Mouse (Mus musculus) MEL (cell line): ENCODE data around the gene Ube2i. TPM values are rescaled to one million over a fixed set of nuclear protein-coding genes. Genes with fewer than 3 reads are reported as not detected.
"Not testable (repeated sequence)": the region's sequence is repeated elsewhere in the genome, so short reads cannot be mapped to it uniquely, and the experiment has no call there.

Source experiments
- DNase-seq: peaks from one replicate; pipeline ENCODE4 v3.0.0; 2011; ENCODE audit warnings: low read depth, low spot score
- H3K27ac ChIP-seq: 2 replicates; pipeline ENCODE4 v1.5.1; 2012; ENCODE audit warnings: low read depth, mild to moderate bottlenecking, control low read depth, low read length, moderate library complexity; ENCODE audit not compliant: control insufficient read depth
- H3K27me3 ChIP-seq, 2 experiments: fragments of 150-350 bp in 1 of 2; sonication (generic) in 1 of 2; 2 replicates each; pipeline ENCODE4 v1.6.1; 2012; ENCODE audit warnings: low read length in 2 of 2, mild to moderate bottlenecking in 2 of 2, improper control_type of control experiment in 1 of 2, moderate library complexity in 1 of 2; ENCODE audit not compliant: insufficient read depth in 2 of 2, control insufficient read depth in 1 of 2
- H3K36me3 ChIP-seq, 2 experiments: 2 replicates each; pipeline ENCODE4 v1.6.1; 2012 to 2014; ENCODE audit warnings: low read length in 2 of 2, improper control_type of control experiment in 1 of 2, inconsistent platforms in 1 of 2, mild to moderate bottlenecking in 1 of 2; ENCODE audit not compliant: insufficient read depth in 2 of 2, control insufficient read depth in 1 of 2
- H3K4me1 ChIP-seq, 2 experiments: fragments of 150-350 bp in 1 of 2; sonication (generic) in 1 of 2; 2 replicates each; pipeline ENCODE4 v1.6.1; 2012; ENCODE audit warnings: low read length in 2 of 2, improper control_type of control experiment in 1 of 2, mild to moderate bottlenecking in 1 of 2; ENCODE audit not compliant: insufficient read depth in 2 of 2, control insufficient read depth in 1 of 2
- H3K4me3 ChIP-seq, 2 experiments: fragments of 150-350 bp in 1 of 2; sonication (generic) in 1 of 2; 2 replicates each; pipeline ENCODE4 v1.5.1; 2012; ENCODE audit warnings: low read depth in 2 of 2, low read length in 2 of 2, mild to moderate bottlenecking in 2 of 2, moderate library complexity in 2 of 2, control low read depth in 1 of 2, improper control_type of control experiment in 1 of 2; ENCODE audit not compliant: control insufficient read depth in 1 of 2, insufficient read depth in 1 of 2
- H3K79me2 ChIP-seq: 2 replicates; pipeline ENCODE4 v1.6.1; 2012; ENCODE audit warnings: mild to moderate bottlenecking, low read length, moderate library complexity; ENCODE audit not compliant: control insufficient read depth, poor library complexity, insufficient read depth
- H3K9ac ChIP-seq: 2 replicates; pipeline ENCODE4 v1.6.1; 2012; ENCODE audit warnings: low read depth, mild to moderate bottlenecking, control low read depth, low read length, moderate library complexity; ENCODE audit not compliant: control insufficient read depth, poor library complexity, severe bottlenecking
- H3K9me3 ChIP-seq: fragments of 150-350 bp; sonication (generic); replicated peaks from 2 replicates; pipeline ENCODE4 v1.6.1; 2012; ENCODE audit warnings: mild to moderate bottlenecking, low read length, improper control_type of control experiment, moderate library complexity; ENCODE audit not compliant: insufficient read depth
- CHD2 ChIP-seq: IDR thresholded peaks from 2 replicates; pipeline ENCODE4 v1.6.1; 2011; ENCODE audit warnings: low read length, improper control_type of control experiment
- CTCF ChIP-seq, 3 experiments: IDR thresholded peaks in 2 of 3; conservative IDR thresholded peaks in 1 of 3; 2 replicates each; pipeline ENCODE4 v1.5.1; 2011 to 2012; ENCODE audit warnings: low read length in 3 of 3, low read depth in 2 of 3, mild to moderate bottlenecking in 2 of 3, improper control_type of control experiment in 1 of 3, inconsistent platforms in 1 of 3, mixed read lengths in 1 of 3, moderate library complexity in 1 of 3; ENCODE audit not compliant: control insufficient read depth in 1 of 3, insufficient read depth in 1 of 3, poor library complexity in 1 of 3, severe bottlenecking in 1 of 3
- E2F4 ChIP-seq: IDR thresholded peaks from 2 replicates; pipeline ENCODE4 v1.6.1; 2011; ENCODE audit warnings: low read depth, low read length, improper control_type of control experiment, borderline replicate concordance
- ELF1 ChIP-seq: IDR thresholded peaks from 2 replicates; pipeline ENCODE4 v1.6.1; 2014; ENCODE audit warnings: low read depth, mild to moderate bottlenecking, inconsistent platforms, low read length, improper control_type of control experiment, moderate library complexity
- EP300 ChIP-seq, 2 experiments: IDR thresholded peaks; 2 replicates each; pipeline ENCODE4 v1.6.1; 2011; ENCODE audit warnings: improper control_type of control experiment in 2 of 2, low read length in 2 of 2, low read depth in 1 of 2, mild to moderate bottlenecking in 1 of 2
- ETS1 ChIP-seq: IDR thresholded peaks from 2 replicates; pipeline ENCODE4 v1.6.1; 2012; ENCODE audit warnings: low read depth, mild to moderate bottlenecking, inconsistent platforms, low read length, improper control_type of control experiment, moderate library complexity
- GATA1 ChIP-seq: IDR thresholded peaks from 2 replicates; pipeline ENCODE4 v1.6.1; 2011; ENCODE audit warnings: low read depth, low read length, improper control_type of control experiment
- HCFC1 ChIP-seq: IDR thresholded peaks from 2 replicates; pipeline ENCODE4 v1.6.1; 2012; ENCODE audit warnings: low read depth, mild to moderate bottlenecking, inconsistent platforms, low read length, improper control_type of control experiment, moderate library complexity
- JUND ChIP-seq: IDR thresholded peaks from 2 replicates; pipeline ENCODE4 v1.6.1; 2011; ENCODE audit warnings: low read depth, mild to moderate bottlenecking, improper control_type of control experiment, low read length
- KAT2A ChIP-seq: conservative IDR thresholded peaks from 2 replicates; pipeline ENCODE4 v1.6.1; 2012; ENCODE audit warnings: low read depth, low read length, improper control_type of control experiment, inconsistent platforms
- MAFK ChIP-seq: IDR thresholded peaks from 2 replicates; pipeline ENCODE4 v1.6.1; 2011; ENCODE audit warnings: low read depth, mild to moderate bottlenecking, low read length, improper control_type of control experiment, borderline replicate concordance
- MAX ChIP-seq: IDR thresholded peaks from 2 replicates; pipeline ENCODE4 v1.6.1; 2011; ENCODE audit warnings: low read length, improper control_type of control experiment
- MAZ ChIP-seq: IDR thresholded peaks from 2 replicates; pipeline ENCODE4 v1.6.1; 2012; ENCODE audit warnings: low read depth, mild to moderate bottlenecking, inconsistent platforms, low read length, improper control_type of control experiment
- MEF2A ChIP-seq: IDR thresholded peaks from 2 replicates; pipeline ENCODE4 v1.6.1; 2014; ENCODE audit warnings: low read depth, mild to moderate bottlenecking, inconsistent platforms, low read length, improper control_type of control experiment; ENCODE audit not compliant: poor library complexity, insufficient replicate concordance, severe bottlenecking; ENCODE audit errors: extremely low read depth
- MXI1 ChIP-seq: IDR thresholded peaks from 2 replicates; pipeline ENCODE4 v1.6.1; 2011; ENCODE audit warnings: mild to moderate bottlenecking, low read depth, low read length, improper control_type of control experiment
- NELFE ChIP-seq: IDR thresholded peaks from 2 replicates; pipeline ENCODE4 v1.6.1; 2011; ENCODE audit warnings: low read depth, low read length, improper control_type of control experiment
- NRF1 ChIP-seq: IDR thresholded peaks from 2 replicates; pipeline ENCODE4 v1.6.1; 2014; ENCODE audit warnings: low read depth, mild to moderate bottlenecking, inconsistent platforms, low read length, improper control_type of control experiment, moderate library complexity; ENCODE audit not compliant: poor library complexity, insufficient read depth, severe bottlenecking
- POLR2AphosphoS2 ChIP-seq: IDR thresholded peaks from 2 replicates; pipeline ENCODE4 v1.6.1; 2011; ENCODE audit warnings: low read length, improper control_type of control experiment
- POLR2AphosphoS5 ChIP-seq: IDR thresholded peaks from 2 replicates; pipeline ENCODE4 v1.6.1; 2012; ENCODE audit warnings: low read depth, borderline replicate concordance, mild to moderate bottlenecking, inconsistent platforms, low read length, moderate library complexity, mixed read lengths
- SIN3A ChIP-seq: IDR thresholded peaks from 2 replicates; pipeline ENCODE4 v1.6.1; 2012; ENCODE audit warnings: low read length, improper control_type of control experiment, inconsistent platforms
- TBP ChIP-seq: IDR thresholded peaks from 2 replicates; pipeline ENCODE4 v1.8.0; 2011; ENCODE audit warnings: low read depth, low read length, improper control_type of control experiment
- TCF12 ChIP-seq: IDR thresholded peaks from 2 replicates; pipeline ENCODE4 v1.6.1; 2014; ENCODE audit warnings: low read depth, mild to moderate bottlenecking, inconsistent platforms, low read length, improper control_type of control experiment, moderate library complexity
- UBTF ChIP-seq: IDR thresholded peaks from 2 replicates; pipeline ENCODE4 v1.6.1; 2012; ENCODE audit warnings: low read depth, mild to moderate bottlenecking, inconsistent platforms, low read length, improper control_type of control experiment, moderate library complexity, borderline replicate concordance; ENCODE audit not compliant: insufficient read depth
- USF2 ChIP-seq, 2 experiments: IDR thresholded peaks; 2 replicates each; pipeline ENCODE4 v1.6.1; 2011 to 2012; ENCODE audit warnings: improper control_type of control experiment in 2 of 2, low read length in 2 of 2, borderline replicate concordance in 1 of 2, inconsistent platforms in 1 of 2, low read depth in 1 of 2, mild to moderate bottlenecking in 1 of 2; ENCODE audit not compliant: insufficient read depth in 1 of 2
- ZC3H11A ChIP-seq: IDR thresholded peaks from 2 replicates; pipeline ENCODE4 v1.6.1; 2012; ENCODE audit warnings: low read depth, mild to moderate bottlenecking, inconsistent platforms, low read length, improper control_type of control experiment
- ZKSCAN1 ChIP-seq: IDR thresholded peaks from 2 replicates; pipeline ENCODE4 v1.6.1; 2012; ENCODE audit warnings: low read depth, mild to moderate bottlenecking, inconsistent platforms, low read length, improper control_type of control experiment, moderate library complexity
- ZNF384 ChIP-seq: IDR thresholded peaks from 2 replicates; pipeline ENCODE4 v1.6.1; 2012; ENCODE audit warnings: low read depth, mild to moderate bottlenecking, inconsistent platforms, low read length, improper control_type of control experiment
- polyA plus RNA-seq, 2 experiments: library from polyadenylated mRNA; stranded (reverse) in 1 of 2; unstranded in 1 of 2; fragments of >175 nt in 1 of 2; fragments of >200 nt in 1 of 2; gene quantifications; 2 replicates each; pipeline versions ENCODE4 v1.2.1 to v1.2.4; 2012; ENCODE audit warnings: low replicate concordance in 2 of 2, low read depth in 1 of 2; ENCODE audit not compliant: insufficient read length in 2 of 2, insufficient read depth in 1 of 2, missing spikeins in 1 of 2
- total RNA-seq: library from RNA; depleted of rRNA; stranded (reverse); fragments of 300-350 nt; gene quantifications from 2 replicates; pipeline ENCODE4 v1.2.3, GENCODE M21; 2012

The Ube2i gene
- total and polyA plus RNA-seq, 3 experiments: 464 to 564 TPM; not detected in 1

DNA sequence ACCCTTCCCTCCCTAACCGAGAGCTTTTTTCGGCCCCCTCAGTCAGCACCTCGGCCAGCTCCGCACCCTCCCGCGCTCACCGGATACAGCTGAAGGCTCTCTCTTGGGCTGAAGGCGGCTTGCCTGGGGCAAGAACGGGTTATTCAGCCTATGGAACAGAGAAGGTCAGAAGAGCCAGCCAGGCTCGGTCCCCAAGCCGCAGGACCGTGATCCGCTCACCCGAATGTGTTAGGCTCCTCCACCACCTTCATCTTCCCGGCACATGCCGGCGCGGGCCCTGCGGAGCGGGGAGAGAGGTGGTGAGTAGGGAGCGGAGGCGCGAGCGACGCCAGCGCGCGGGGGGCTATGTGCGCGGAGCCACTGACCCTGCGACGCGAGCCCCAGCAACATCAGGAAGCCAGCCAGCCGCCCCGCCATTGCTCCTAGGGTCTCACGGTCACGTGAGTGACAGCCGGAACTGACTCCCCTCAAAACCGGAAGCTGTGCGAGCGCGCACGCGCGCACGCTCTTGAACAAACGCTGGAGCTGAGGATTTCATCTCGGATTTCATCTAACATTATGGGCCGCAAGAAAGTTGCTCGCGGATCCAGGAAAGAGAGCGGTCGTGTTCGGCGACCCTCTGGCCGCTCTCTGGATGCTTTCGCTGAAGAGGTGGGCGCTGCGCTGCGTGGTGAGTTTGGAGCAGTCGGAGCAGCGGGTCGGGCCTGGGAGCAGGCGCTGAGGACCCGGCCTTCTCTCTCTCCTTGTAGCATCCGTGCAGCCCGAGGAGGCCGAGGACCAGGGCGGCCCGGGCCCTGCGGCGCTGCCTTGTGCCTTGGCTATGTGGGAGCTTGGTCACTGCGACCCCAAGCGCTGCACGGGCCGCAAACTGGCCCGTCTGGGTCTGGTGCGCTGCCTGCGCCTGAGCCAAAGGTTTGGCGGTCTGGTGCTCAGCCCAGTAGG is 34.5 kb downstream of the Ube2i start, which contains the start of the genes Gnptg and Tsr3 (continued):
- TF ChIP-seq NRF1 (peak; percentile 78), MAX (peak; percentile 89), GATA1 (no peak), POLR2AphosphoS5 (no peak), TCF12 (peak; percentile 44; the same call in 1 of the 2 replicates), USF2 (IDR thresholded peaks at IDR 0.05; ENCODE audit: borderline replicate concordance in 1 of 2, insufficient read depth in 1 of 2, low read depth in 1 of 2, low read length in 2 of 2) (peak in 1 of 2 experiments; percentile 76; a peak in 3 of 4 replicates), ELF1 (peak; percentile 85), POLR2AphosphoS2 (peak; percentile 73), SIN3A (peak; percentile 100), MXI1 (peak; percentile 95), TBP (0 out of 2 replicates have a peak, but pooled peaks have one; percentile 48), ZKSCAN1 (no peak), CTCF (IDR thresholded peaks at IDR 0.05 in 2 of 3, conservative IDR thresholded peaks at IDR 0.05 in 1 of 3; ENCODE audit: control insufficient read depth in 1 of 3, insufficient read depth in 1 of 3, low read depth in 2 of 3, low read length in 3 of 3, poor library complexity in 1 of 3, severe bottlenecking in 1 of 3) (no peak), MEF2A (no peak), KAT2A (peak; percentile 49; the same call in 1 of the 2 replicates), CHD2 (no peak), ZNF384 (no peak), MAZ (peak; percentile 77; the same call in 1 of the 2 replicates), ETS1 (no peak; the same call in 1 of the 2 replicates), ZC3H11A (no peak), NELFE (peak; percentile 88)
- TF ChIP-seq, all 39 proteins: peak for 18

GRCm38 (mm10) chr17:25235635-25236034 is 38.8 kb downstream of the Ube2i start:
- Histone ChIP-seq H3K9ac (no peak overlapping the region), H3K79me2 (peaks cover 8% of the 10 kb centered on the region), H3K36me3 (peaks cover 2 to 3% of the 10 kb centered on the region in 2 experiments; a peak in 3 of 4 replicates), H3K27ac (no peak overlapping the region), H3K4me3 (no peak overlapping the region), H3K4me1 (peaks cover 0 to 4% of the 10 kb centered on the region in 2 experiments; a peak in 1 of 4 replicates), H3K27me3 (no peaks in the 10 kb centered on the region), H3K9me3 (no peaks in the 10 kb centered on the region)
- TF ChIP-seq HCFC1 (no peak), EP300 (IDR thresholded peaks at IDR 0.05; ENCODE audit: low read depth in 1 of 2, low read length in 2 of 2) (no peak), TBP (no peak), POLR2AphosphoS5 (no peak), UBTF (no peak), E2F4 (no peak), JUND (no peak), MAFK (no peak), MAX (no peak), NRF1 (no peak), ZKSCAN1 (no peak)
- DNase-seq: no peak

- DNase-seq, H3K9ac ChIP-seq, H3K9me3 ChIP-seq, H3K27me3 ChIP-seq, H3K27ac ChIP-seq, H3K4me1 ChIP-seq, H3K4me3 ChIP-seq, H3K79me2 ChIP-seq, H3K36me3 ChIP-seq: not testable (repeated sequence)
Measured at GRCm38 (mm10) chr17:25231621-25232020, 42.8 kb downstream of the Ube2i start.
